Mouse (Mus musculus) retina, postnatal 1 day (tissue): ENCODE data around the gene Ubash3a.

Source experiments
- DNase-seq: peaks from one replicate; pipeline ENCODE4 v3.0.0-alpha.2; 2012

The Ubash3a gene

GRCm38 (mm10) chr17:31216068-31216955 is 8.6 kb downstream of the Ubash3a start:
- no peak for DNase-seq

GRCm38 (mm10) chr17:31222810-31223310 is 15.2 kb downstream of the Ubash3a start:
- DNase-seq, result no peak

DNA sequence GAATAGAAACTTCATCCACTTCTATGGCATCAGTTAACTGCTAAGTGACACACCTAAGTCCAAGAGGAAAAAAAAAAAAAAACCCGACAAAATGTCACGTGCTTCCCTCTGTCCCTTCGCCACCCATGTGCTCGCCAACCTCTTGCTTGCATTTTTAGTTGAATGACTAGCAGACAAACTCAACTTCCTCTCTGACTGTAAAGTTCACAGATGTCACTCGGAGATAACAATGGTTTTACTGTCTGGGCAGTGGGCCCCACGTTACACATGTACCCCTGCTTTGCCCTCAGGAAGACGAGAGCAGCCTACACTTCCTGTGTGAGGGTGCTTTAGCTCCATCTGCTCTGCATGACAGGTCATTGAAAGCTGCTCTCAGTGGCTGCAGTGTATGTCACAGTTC is 16.2 kb downstream of the Ubash3a start:
- DNase-seq, result no peak

- no peak for DNase-seq
These were observed 16.9 kb downstream of the Ubash3a start for GRCm38 (mm10) chr17:31224591-31224990.

DNA sequence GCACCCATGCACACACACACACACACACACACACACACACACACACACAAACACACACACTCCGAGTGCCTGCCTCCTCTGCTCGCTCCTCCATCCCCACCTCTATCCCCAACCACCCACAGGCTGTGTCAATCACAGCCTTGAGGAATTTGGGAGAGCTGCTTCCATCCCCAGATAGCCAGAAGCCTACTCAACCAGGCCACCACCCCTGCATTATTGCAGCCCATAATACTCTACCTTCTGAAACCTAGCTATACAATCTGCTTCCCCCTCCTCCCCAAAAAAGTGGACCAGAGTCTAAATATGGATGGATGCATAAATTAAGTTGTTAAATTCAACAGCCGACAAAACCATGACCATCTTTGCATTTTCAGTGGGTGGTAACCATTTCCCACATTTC is 18.7 kb downstream of the Ubash3a start:
- no peak for DNase-seq

GRCm38 (mm10) chr17:31226931-31227330 is 19.3 kb downstream of the Ubash3a start:
- no peak for DNase-seq

DNA sequence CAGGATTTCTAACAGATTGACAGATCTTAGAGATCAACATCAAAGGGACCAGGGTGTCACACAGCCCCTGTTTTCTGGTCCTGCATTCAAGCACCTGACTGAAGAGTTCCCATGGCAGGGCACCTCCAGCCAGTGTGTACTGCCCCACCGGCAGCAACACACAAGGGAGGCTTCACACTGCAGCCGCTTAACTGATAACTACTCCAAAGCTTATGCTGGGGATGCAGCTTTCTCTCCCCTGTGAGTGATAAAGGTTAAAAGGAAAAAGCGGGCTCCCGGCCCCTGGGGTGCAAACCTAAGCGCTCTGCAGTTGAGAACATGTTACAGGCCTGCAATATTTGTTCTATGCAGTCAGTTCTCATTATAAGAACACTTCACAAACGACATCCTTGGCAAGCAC is 24.1 kb downstream of the Ubash3a start:
- DNase-seq, result no peak

DNA sequence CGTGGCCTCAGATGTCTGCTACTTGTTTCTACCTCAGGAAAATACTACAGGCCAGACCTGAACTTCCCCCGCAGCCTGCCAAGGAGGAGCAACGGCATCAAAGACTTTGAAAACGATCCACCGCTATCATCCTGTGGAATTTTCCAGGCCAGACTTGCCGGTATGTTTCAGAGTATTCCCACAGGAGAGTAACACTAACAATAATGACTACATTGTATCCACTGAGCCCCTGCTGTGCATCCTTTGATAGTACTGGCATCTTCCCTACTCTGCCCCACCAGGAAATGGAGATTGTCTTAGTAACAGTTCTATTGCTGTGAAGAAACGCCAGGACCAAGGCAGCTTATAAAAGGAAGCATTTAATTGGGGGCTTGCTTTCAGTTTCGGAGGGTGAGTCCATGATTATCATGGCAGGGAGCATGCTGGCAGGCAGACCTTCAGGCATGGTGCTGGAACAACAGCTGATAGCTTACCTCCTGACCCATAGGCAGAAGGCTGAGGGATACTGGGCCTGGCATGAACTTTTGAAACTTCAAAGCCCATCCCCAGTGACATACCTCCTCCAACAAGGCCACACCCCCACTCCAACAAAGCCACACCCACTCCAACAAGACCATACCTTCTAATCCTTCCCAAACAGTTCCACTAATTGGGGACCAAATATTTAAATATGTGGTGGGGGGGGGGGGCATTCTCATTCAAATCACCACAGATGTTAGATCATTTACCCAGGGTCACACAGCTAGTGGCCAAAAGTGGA is 24.8 kb downstream of the Ubash3a start:
- peak; percentile 48 for DNase-seq

DNA sequence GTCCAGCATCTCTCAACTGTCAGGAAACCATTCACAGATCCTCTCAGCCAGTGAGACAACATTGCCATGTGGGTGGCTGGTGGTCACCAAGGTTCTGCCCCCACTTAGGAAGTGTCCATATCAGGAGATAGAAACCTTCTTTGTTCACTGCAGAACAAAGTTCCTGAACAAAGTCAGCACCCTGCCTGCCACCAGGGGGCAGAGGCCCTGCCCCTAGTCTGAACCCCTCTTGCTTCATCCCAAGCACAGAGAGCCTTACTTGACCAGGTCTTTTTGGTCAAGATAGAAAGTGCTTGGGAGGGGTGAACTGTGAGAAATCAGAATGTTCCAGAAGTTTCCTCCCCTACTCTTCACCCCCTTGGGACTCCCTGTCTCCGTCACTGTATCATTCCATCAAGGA is 28.2 kb downstream of the Ubash3a start:
- no peak for DNase-seq

DNA sequence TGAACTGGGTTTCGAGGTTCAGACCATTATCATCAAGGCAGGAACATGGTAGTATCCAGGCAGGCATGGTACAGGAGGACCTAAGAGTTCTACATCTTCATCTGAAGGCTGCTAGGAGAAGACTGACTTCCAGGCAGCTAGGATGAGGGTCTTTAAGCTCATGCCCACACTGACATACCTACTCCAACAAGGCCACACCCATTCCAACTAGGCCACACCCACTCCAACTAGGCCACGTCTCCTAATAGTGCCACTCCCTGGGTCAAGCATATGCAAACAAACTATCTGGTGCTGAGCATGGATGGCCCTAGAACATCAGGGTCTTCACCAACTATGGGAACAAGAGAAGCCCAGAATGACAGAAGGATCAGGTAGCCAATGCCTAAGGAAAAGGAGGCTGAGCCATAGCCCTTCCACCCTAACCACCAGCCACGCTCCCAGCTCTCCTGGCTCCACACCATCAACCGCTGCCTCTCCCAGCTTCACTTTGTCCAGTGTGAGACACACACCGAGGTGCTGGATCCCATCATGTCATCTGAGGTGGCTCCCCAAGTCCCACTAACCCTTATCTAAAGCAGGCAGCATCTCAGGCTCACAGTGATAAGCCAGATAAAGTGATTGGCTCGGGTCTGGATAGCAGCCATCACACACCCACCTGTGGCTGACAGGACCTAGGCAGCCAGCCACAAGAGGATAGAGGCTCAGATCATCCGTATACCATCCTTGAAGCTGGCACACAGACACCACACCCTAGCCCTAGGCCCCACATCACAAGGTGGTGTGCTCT is 30.8 kb downstream of the Ubash3a start:
- DNase-seq, result no peak

DNA sequence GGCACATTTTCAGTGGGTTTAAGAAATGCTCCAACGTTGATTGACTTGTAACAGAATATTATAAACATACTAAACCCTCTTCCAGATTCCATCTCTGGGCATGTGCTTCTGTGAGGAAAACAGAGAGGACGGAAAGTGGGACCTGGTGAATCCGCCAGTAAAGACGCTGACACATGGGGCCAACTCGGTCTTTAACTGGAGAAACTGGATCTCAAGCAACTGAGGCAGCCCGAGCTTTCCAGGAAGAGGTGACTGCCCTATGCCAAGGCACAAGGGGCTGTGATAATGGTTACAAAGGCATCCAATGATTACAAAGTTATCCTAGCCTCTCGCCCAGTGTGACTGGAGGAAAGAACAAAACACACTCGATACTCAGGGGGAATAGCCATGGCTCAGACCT is 33.5 kb downstream of the Ubash3a start:
- DNase-seq, result no peak

DNA sequence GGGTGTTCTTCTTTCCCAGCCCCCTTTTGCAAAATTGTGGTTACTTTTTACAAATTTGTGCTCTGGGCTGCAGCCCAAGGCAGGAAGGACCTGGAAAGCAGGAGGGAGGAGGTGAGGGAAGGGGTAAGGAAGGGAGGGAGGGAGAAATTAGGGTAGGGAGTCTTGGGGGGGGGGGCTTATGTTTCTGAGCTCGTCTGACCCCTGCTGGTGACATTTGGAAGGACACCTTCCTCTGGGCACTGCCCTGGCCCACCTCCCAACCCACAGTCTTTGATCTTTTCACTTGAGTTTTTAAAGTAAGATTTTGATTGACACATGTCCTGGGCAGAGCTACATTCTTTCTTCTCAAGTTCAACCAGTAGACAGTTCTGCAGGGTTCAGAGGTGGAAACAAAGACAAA is 35.1 kb downstream of the Ubash3a start:
- DNase-seq, result peak; percentile 22

DNA sequence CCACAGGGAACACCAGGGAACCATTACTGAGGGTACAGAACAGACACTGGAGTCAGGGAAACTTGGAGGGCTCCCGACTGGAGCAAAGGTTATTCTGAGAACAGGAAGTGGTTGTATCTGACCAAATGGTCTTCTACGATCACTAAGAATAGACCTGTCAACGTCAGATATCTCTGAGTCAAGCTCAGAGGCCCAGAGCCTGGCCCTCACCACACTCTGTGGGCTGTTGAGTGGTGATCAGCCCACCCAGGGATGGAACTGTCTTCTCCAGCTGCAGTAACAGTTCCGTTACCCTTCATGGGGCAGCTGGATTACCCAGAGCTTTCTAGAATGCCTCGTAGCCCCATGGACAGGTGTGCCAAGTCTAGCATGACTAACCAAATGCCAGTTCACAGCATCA is 37.6 kb downstream of the Ubash3a start:
- no peak for DNase-seq

- peak; percentile 15 for DNase-seq
These were observed 39.5 kb downstream of the Ubash3a start for GRCm38 (mm10) chr17:31247144-31247543.

- DNase-seq, result no peak
These were observed 46.3 kb downstream of the Ubash3a start for GRCm38 (mm10) chr17:31253951-31254350.

DNA sequence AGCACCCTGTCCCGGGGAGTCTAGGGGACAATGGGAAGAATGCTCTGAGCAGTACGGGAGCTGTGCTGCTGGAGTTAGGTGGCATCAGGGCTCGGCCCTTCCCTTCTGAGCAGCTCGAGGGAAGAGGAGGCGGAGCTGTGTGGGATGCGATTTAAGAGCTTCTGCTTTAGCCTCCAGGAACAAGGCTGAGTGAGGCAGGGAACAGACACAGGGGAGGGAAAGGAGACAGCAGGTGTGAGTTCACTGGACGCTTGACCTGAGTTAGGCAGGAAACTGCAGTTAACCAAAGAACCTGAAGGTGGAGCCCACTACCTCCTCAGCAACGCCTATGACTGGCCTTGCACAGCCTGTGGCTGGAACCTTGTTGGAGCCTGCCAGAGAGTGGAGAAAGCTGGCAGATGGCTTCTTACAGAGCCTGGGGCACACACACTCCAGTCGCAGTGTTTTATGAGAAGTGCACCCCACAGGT is 46.8 kb downstream of the Ubash3a start:
- peak; percentile 88 for DNase-seq

GRCm38 (mm10) chr17:31257149-31257548 is 49.5 kb downstream of the Ubash3a start:
- DNase-seq, result no peak

DNA sequence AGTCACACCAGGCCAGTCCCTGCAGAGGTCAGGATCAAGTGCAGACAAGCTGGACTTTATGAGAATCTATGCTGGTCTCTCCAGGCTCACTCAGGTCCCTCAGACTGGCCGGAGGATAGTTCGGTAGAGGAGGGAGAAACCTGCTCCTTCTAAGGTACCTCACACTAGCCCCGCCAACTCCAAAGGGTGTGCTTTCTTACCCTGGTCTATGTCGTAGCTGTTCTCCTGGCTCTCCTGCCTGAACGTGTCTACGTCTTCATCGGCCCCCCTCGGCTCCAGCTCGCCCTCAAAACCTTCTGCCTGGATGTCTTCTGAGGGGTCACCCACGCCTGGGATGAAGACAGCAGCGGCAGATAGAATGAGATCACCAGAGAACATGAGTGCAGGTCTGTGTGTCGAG is 50.2 kb downstream of the Ubash3a start:
- DNase-seq, result no peak

DNA sequence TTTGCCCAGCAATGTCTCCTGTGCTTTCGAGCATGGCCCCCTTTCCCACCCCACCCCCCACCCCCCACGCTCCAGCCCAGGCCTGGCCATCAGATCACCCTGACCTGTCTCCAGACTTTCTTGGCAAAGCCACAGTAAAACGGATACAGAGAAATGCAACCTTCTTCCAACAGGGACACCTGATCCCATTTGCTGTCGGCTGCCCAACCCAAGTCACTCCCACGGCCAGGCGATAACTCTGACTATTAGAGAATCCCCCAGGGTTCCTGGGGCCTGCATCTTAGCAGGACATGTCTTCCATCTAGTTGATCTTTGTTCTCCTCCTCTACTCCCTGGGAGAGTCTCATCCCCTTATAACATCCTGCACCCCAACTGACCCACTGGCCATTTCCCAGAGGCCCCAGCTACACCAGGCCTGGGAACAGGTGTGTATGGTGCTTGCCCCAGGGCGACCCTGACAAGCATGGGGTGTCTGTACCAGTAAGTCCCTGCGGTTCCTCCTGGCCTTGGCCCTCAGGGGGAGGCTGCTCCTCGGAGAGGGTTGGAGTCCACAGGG is 50.7 kb downstream of the Ubash3a start:
- no peak for DNase-seq

DNA sequence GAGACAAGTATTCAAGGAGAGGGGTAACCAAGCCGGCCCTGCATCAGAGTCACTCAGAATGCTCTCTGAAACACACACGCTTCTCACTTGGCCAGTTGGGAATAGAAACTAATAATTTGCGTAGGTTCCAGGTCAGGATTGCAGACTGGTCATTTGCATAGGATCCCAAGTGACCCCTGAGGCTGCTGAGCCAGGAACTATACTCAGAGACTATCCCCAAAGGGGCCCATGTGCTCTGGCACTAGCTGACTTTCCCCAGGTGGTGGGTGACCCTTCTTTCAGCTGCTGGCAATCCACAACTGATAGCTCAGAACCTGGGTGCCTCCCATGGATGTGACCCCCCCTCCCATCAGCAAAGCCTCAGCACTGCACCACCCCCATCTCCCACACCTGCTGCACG is 51.5 kb downstream of the Ubash3a start:
- DNase-seq, result no peak

- DNase-seq, result no peak
These were observed 52.2 kb downstream of the Ubash3a start for GRCm38 (mm10) chr17:31259825-31260224.

DNA sequence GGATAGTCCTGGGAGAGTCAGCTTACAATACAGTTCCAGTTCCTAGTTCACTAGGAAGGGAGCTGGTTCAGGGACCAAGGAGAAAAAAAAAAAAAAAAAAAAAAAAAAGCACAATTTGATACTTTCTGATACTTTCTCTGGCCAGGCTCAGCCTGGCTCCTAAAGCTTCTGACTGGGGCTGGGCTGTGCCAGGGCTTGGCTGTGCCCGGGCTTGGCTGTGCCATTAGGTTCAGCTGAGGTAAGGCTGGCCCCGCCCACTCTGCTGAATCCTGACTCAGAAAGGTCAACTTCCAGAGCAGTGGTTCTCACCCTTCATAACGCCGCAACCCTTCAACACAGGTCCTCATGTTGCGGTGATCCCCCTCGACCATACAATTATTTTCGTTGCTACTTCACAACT is 52.8 kb downstream of the Ubash3a start:
- DNase-seq, result no peak

DNA sequence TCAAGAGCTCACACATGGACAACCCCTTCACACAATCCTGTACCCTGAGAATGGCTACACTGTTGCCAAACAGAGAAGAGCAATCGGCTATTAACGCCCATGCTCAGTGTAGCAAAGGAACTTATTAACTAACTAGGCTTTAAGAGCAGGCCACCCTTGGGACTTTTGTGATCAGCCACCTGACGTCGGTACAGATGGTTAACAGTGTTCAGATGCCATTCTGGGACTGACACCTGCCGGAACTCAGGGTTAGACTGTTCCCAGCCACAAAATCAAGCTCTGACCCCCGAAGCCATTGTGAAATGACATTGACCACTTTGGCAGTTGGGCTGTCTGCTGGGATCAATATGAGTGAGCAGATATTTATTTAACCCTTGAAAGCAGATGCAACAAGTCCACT is 53.7 kb downstream of the Ubash3a start:
- DNase-seq, result no peak
